ENCODE assay signal across 13 mouse cellular contexts in the genomic region with DNA sequence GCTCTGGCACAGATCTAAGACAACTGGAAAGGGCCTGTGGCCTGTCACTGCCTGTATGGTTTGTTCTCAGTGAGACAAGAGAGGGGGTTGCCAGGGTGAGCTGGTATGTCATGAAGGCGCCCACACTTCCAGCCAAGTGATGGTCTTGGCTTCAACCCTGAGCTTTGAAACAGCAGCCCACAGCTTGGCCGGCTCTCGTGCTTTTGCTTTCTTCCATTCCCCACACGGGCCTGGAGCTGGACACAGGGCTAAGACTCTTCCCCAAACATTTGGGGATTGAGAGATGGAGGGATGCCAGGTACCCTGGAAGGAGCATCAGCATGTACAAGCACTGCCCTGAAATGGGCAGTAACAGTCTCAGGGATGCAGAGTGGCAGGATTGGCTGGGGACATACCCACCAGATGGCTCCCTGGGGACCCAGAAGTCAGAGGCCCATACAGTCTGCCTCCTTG. TPM values are rescaled to one million over a fixed set of nuclear protein-coding genes. Genes with fewer than 3 reads are reported as not detected.
A peak's percentile ranks its signal among the peaks of the same experiment; 100 is the strongest.
DNase-seq lines count a peak whose midpoint lies in the region; ATAC-seq lines count a peak whose summit lies in the region.
"Had no signal": no experiment of that assay in that cellular context is flagged by ENCODE, and none has a peak within 500 bp of the region (broad histone marks: within the 10 kb centered on the region; RNA-seq: fewer than 3 reads in every experiment).

No protein-coding gene starts in this region.

- peaks cover 5% of the 10 kb centered on the region for H3K4me1 ChIP-seq in hindbrain, embryonic 13.5 days (replicated peaks)
- H3K4me1 ChIP-seq in hindbrain, embryonic 11.5 days (replicated peaks; ENCODE audit: control insufficient read depth, insufficient read depth, low read length) = no peaks in the 10 kb centered on the region
- H3K4me1 ChIP-seq in midbrain, embryonic 16.5 days (ENCODE audit: control insufficient read depth, insufficient read depth, low read length) = no peaks in the 10 kb centered on the region; the same call in 1 of the 2 replicates
- peaks cover 8% of the 10 kb centered on the region; the same call in 1 of the 2 replicates for H3K4me1 ChIP-seq in midbrain, embryonic 10.5 days
- H3K4me1 ChIP-seq in neural tube, embryonic 14.5 days (ENCODE audit: control insufficient read depth, insufficient read depth, low read length) = no peaks in the 10 kb centered on the region

- H3K4me2 ChIP-seq in hindbrain, embryonic 13.5 days = no peak overlapping the region
- no peak overlapping the region for H3K4me2 ChIP-seq in hindbrain, embryonic 11.5 days (replicated peaks; ENCODE audit: low read depth, low read length)
- H3K4me2 ChIP-seq in midbrain, embryonic 16.5 days (ENCODE audit: low read length) = no peak overlapping the region
- H3K4me2 ChIP-seq in neural tube, embryonic 14.5 days (ENCODE audit: low read depth, low read length) = no peak overlapping the region

- no peaks in the 10 kb centered on the region for H3K9me3 ChIP-seq in hindbrain, embryonic 13.5 days
- H3K9me3 ChIP-seq in hindbrain, embryonic 11.5 days (ENCODE audit: control insufficient read depth, low read length) = no peaks in the 10 kb centered on the region
- no peaks in the 10 kb centered on the region for H3K9me3 ChIP-seq in midbrain, embryonic 16.5 days (replicated peaks; ENCODE audit: control insufficient read depth, low read length, poor library complexity, severe bottlenecking)
- no peaks in the 10 kb centered on the region for H3K9me3 ChIP-seq in midbrain, embryonic 10.5 days (replicated peaks)
- no peaks in the 10 kb centered on the region for H3K9me3 ChIP-seq in neural tube, embryonic 14.5 days (ENCODE audit: control insufficient read depth, low read length)

- ATAC-seq in hindbrain, embryonic 13.5 days (ENCODE audit: low FRiP score) = 0 out of 2 replicates have a peak, but pooled peaks have one; percentile 17
- no peak for ATAC-seq in hindbrain, embryonic 11.5 days (ENCODE audit: low FRiP score)
- ATAC-seq in midbrain, embryonic 16.5 days = peak; percentile 72; the same call in 1 of the 2 replicates
- peak; percentile 61; the same call in 1 of the 2 replicates for ATAC-seq in neural tube, embryonic 14.5 days (ENCODE audit: low read depth)

- WGBS in hindbrain, embryonic 13.5 days = 74% methylated on average over 4 of the region's 4 CpGs
- WGBS in hindbrain, embryonic 11.5 days = 91% methylated on average over 4 of the region's 4 CpGs
- WGBS in midbrain, embryonic 16.5 days = 81% methylated on average over 4 of the region's 4 CpGs
- WGBS in midbrain, embryonic 10.5 days = 85% methylated on average over 4 of the region's 4 CpGs
- 84% methylated on average over 4 of the region's 4 CpGs for WGBS in neural tube, embryonic 14.5 days

- no peak overlapping the region for H3K27ac ChIP-seq in hindbrain, embryonic 13.5 days
- no peak overlapping the region for H3K27ac ChIP-seq in hindbrain, embryonic 11.5 days (ENCODE audit: low read depth, low read length)
- H3K27ac ChIP-seq in midbrain, embryonic 16.5 days (ENCODE audit: low read length) = no peak overlapping the region
- no peak overlapping the region for H3K27ac ChIP-seq in midbrain, embryonic 10.5 days (replicated peaks)
- no peak overlapping the region; the same call in 1 of the 2 replicates for H3K27ac ChIP-seq in neural tube, embryonic 14.5 days (ENCODE audit: low read depth, low read length)

- no peak overlapping the region for H3K4me3 ChIP-seq in hindbrain, embryonic 13.5 days
- H3K4me3 ChIP-seq in hindbrain, embryonic 11.5 days (ENCODE audit: low read depth, low read length) = no peak overlapping the region
- no peak overlapping the region for H3K4me3 ChIP-seq in midbrain, embryonic 16.5 days (ENCODE audit: low read depth, low read length)
- H3K4me3 ChIP-seq in midbrain, embryonic 10.5 days = no peak overlapping the region
- H3K4me3 ChIP-seq in neural tube, embryonic 14.5 days (ENCODE audit: low read depth, low read length) = no peak overlapping the region

- peaks cover 25% of the 10 kb centered on the region for H3K36me3 ChIP-seq in hindbrain, embryonic 13.5 days
- H3K36me3 ChIP-seq in hindbrain, embryonic 11.5 days (ENCODE audit: control insufficient read depth, insufficient read depth, low read length) = no peaks in the 10 kb centered on the region
- no peaks in the 10 kb centered on the region for H3K36me3 ChIP-seq in midbrain, embryonic 16.5 days (ENCODE audit: control insufficient read depth, insufficient read depth, low read length)
- H3K36me3 ChIP-seq in midbrain, embryonic 10.5 days = peaks cover 10% of the 10 kb centered on the region
- H3K36me3 ChIP-seq in neural tube, embryonic 14.5 days (ENCODE audit: control insufficient read depth, insufficient read depth, low read length) = peaks cover 5% of the 10 kb centered on the region; the same call in 1 of the 2 replicates

- no peak overlapping the region for H3K9ac ChIP-seq in hindbrain, embryonic 13.5 days
- H3K9ac ChIP-seq in hindbrain, embryonic 11.5 days (ENCODE audit: low read depth, low read length) = no peak overlapping the region
- H3K9ac ChIP-seq in midbrain, embryonic 16.5 days (ENCODE audit: low read depth, low read length) = no peak overlapping the region
- H3K9ac ChIP-seq in neural tube, embryonic 14.5 days (replicated peaks; ENCODE audit: low read depth, low read length) = no peak overlapping the region

- no peak for DNase-seq in hindbrain, embryonic 11.5 days (ENCODE audit: low spot score)
- no peak for DNase-seq in midbrain, embryonic 10.5 days (ENCODE audit: low spot score)
- DNase-seq in cerebellum, adult 9-11 months = peak; percentile 49
- no peak for DNase-seq in frontal cortex, postnatal 36 days (ENCODE audit: low spot score in 2 of 2)
- DNase-seq: heart, adult 11 months; heart, postnatal 36 days; kidney, adult 18-20 months; kidney, postnatal 4 days; right cerebral cortex, adult 18-20 months; thymus, postnatal 25 days had no signal

- no peaks in the 10 kb centered on the region for H3K27me3 ChIP-seq in hindbrain, embryonic 13.5 days
- no peaks in the 10 kb centered on the region for H3K27me3 ChIP-seq in hindbrain, embryonic 11.5 days (ENCODE audit: control insufficient read depth, insufficient read depth, low read length)
- H3K27me3 ChIP-seq in midbrain, embryonic 16.5 days (ENCODE audit: control insufficient read depth, insufficient read depth, low read depth, low read length) = no peaks in the 10 kb centered on the region
- H3K27me3 ChIP-seq in midbrain, embryonic 10.5 days (ENCODE audit: low read depth, poor library complexity, severe bottlenecking) = no peaks in the 10 kb centered on the region
- H3K27me3 ChIP-seq in neural tube, embryonic 14.5 days (ENCODE audit: control insufficient read depth, insufficient read depth, low read length) = no peaks in the 10 kb centered on the region

RNA-seq across cellular contexts. Expression of gene Ltbp2, which starts 36.3 kb away (rescaled TPM):
- polyA plus RNA-seq in hindbrain, embryonic 13.5 days (2015; fragmentation: Nextera tagmentation; extraction: Ambion mirVana) = 0.14 and 0.31 TPM in 2 replicates
- polyA plus RNA-seq in hindbrain, embryonic 11.5 days (2014; fragmentation: Nextera tagmentation; extraction: Ambion mirVana) = 0.08 and 0.09 TPM in 2 replicates
- polyA plus RNA-seq in midbrain, embryonic 16.5 days (2015; fragmentation: Nextera tagmentation; extraction: Ambion mirVana) = 0.11 TPM in 1 of 2 replicates, not detected in the other
- polyA plus RNA-seq in midbrain, embryonic 10.5 days (2016; fragmentation: Nextera tagmentation; extraction: Ambion mirVana) = 0.11 and 0.22 TPM in 2 replicates
- 0.15 and 0.17 TPM in 2 replicates for polyA plus RNA-seq in neural tube, embryonic 14.5 days (2014; fragmentation: Nextera tagmentation; extraction: Ambion mirVana)

RNA-seq across cellular contexts. Expression of gene Fcf1, which starts 58.0 kb away (rescaled TPM):
- polyA plus RNA-seq in hindbrain, embryonic 13.5 days (2015; fragmentation: Nextera tagmentation; extraction: Ambion mirVana) = 111 and 113 TPM in 2 replicates
- 148 and 156 TPM in 2 replicates for polyA plus RNA-seq in hindbrain, embryonic 11.5 days (2014; fragmentation: Nextera tagmentation; extraction: Ambion mirVana)
- polyA plus RNA-seq in midbrain, embryonic 16.5 days (2015; fragmentation: Nextera tagmentation; extraction: Ambion mirVana) = 75.7 and 82.0 TPM in 2 replicates
- polyA plus RNA-seq in midbrain, embryonic 10.5 days (2016; fragmentation: Nextera tagmentation; extraction: Ambion mirVana) = 169 and 182 TPM in 2 replicates
- polyA plus RNA-seq in neural tube, embryonic 14.5 days (2014; fragmentation: Nextera tagmentation; extraction: Ambion mirVana) = 78.5 and 94.1 TPM in 2 replicates

RNA-seq across cellular contexts. Expression of gene Arel1, which starts 58.0 kb away (rescaled TPM):
- polyA plus RNA-seq in hindbrain, embryonic 13.5 days (2015; fragmentation: Nextera tagmentation; extraction: Ambion mirVana) = 30.9 and 32.6 TPM in 2 replicates
- polyA plus RNA-seq in hindbrain, embryonic 11.5 days (2014; fragmentation: Nextera tagmentation; extraction: Ambion mirVana) = 21.8 and 24.5 TPM in 2 replicates
- polyA plus RNA-seq in midbrain, embryonic 16.5 days (2015; fragmentation: Nextera tagmentation; extraction: Ambion mirVana) = 37.9 and 38.4 TPM in 2 replicates
- polyA plus RNA-seq in midbrain, embryonic 10.5 days (2016; fragmentation: Nextera tagmentation; extraction: Ambion mirVana) = 16.0 and 20.8 TPM in 2 replicates
- polyA plus RNA-seq in neural tube, embryonic 14.5 days (2014; fragmentation: Nextera tagmentation; extraction: Ambion mirVana) = 40.4 and 46.0 TPM in 2 replicates
